Mouse (Mus musculus) heart, adult 2 months (tissue): ENCODE data around the gene Kif27.

Experiments used
- CTCF ChIP-seq: fragments of 200-600 bp; IDR thresholded peaks from 2 replicates; pipeline ENCODE4 v1.8.1; 2022; ENCODE audit warnings: antibody characterized with exemption, mild to moderate bottlenecking, moderate library complexity
- EP300 ChIP-seq: fragments of 200-500 bp; IDR thresholded peaks from 2 replicates; pipeline ENCODE4 v1.6.1; 2011; ENCODE audit warnings: low read depth, low read length, control low read depth; ENCODE audit not compliant: insufficient read depth

GRCm38 (mm10) chr13:58298756-58299155, 60.2 kb downstream of the Kif27 start:
- no peak for TF ChIP-seq EP300
- TF ChIP-seq CTCF = no peak
